Mouse (Mus musculus) thymus, adult 2 months (tissue): Measurements from ENCODE around the gene Ptpru.

Source experiments
- CTCF ChIP-seq: fragments of 200-500 bp; IDR thresholded peaks from 2 replicates; pipeline ENCODE4 v1.5.1; 2012; ENCODE audit warnings: mild to moderate bottlenecking, control low read depth, low read length, moderate library complexity, borderline replicate concordance; ENCODE audit not compliant: control insufficient read depth, poor library complexity, insufficient read depth; ENCODE audit errors: extremely low read depth
- POLR2A ChIP-seq: fragments of 200-500 bp; IDR thresholded peaks from 2 replicates; pipeline ENCODE4 v1.6.1; 2012; ENCODE audit warnings: mild to moderate bottlenecking, low read length, control low read depth, moderate library complexity; ENCODE audit not compliant: control insufficient read depth, poor library complexity, insufficient read depth; ENCODE audit errors: extremely low read depth

DNA sequence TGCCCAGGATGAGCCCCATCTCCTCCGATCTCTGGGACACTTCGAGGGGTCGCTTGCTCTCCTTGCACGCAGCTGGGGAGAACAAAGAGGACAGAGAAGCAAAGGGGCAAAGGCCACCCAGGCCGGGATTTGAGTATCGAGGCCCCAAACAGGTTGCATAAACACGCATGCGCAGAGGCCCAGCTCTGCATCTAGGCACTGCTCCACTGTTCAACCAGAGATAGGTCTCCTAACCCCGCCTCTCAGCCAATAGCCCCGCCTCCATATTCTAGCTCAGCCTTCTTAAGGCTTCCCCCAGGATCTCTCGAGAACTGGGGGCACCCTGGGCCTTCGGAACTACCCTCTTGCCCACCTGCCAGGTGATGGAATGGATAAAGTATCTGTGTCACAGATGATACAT is 40.2 kb downstream of the Ptpru start:
- no peak for TF ChIP-seq CTCF
- TF ChIP-seq POLR2A, result no peak
